Mouse (Mus musculus): ENCODE measurements around the gene Iqck. TPM values are rescaled to one million over a fixed set of nuclear protein-coding genes. Genes with fewer than 3 reads are reported as not detected.

Gene Iqck
- polyA plus RNA-seq, 1 experiment from 2014 or later, result 0.68 TPM

- no peak for ATAC-seq
- H3K9me3 ChIP-seq (replicated peaks), result no peaks in the 10 kb centered on the region
- WGBS (ENCODE audit: insufficient replicate concordance), result 71% methylated on average over 4 of the region's 4 CpGs
Observed at GRCm38 (mm10) chr7:118986369-118986768, 130.8 kb downstream of the Iqck start.

GRCm38 (mm10) chr7:118989275-118989856 is 133.8 kb downstream of the Iqck start:
- H3K27ac ChIP-seq, result no peak overlapping the region
- no peaks in the 10 kb centered on the region for H3K9me3 ChIP-seq (replicated peaks)
- H3K4me1 ChIP-seq, result peaks cover 3% of the 10 kb centered on the region; the same call in 1 of the 2 replicates
- WGBS (ENCODE audit: insufficient replicate concordance), result 51% methylated on average over 5 of the region's 5 CpGs
- H3K4me2 ChIP-seq, result no peak overlapping the region
- H3K9ac ChIP-seq, result no peak overlapping the region
- no peaks in the 10 kb centered on the region for H3K36me3 ChIP-seq
- no peak overlapping the region for H3K4me3 ChIP-seq
- no peak for ATAC-seq
- H3K27me3 ChIP-seq (replicated peaks), result peaks cover 28% of the 10 kb centered on the region

More at GRCm38 (mm10) chr7:118986369-118986768, 130.8 kb downstream of the Iqck start:
- H3K4me2 ChIP-seq, result no peak overlapping the region
- no peak overlapping the region for H3K9ac ChIP-seq
- no peak overlapping the region for H3K4me3 ChIP-seq
- no peak overlapping the region for H3K27ac ChIP-seq
- no peaks in the 10 kb centered on the region for H3K36me3 ChIP-seq
- no peaks in the 10 kb centered on the region for H3K27me3 ChIP-seq (replicated peaks)
- H3K4me1 ChIP-seq, result no peaks in the 10 kb centered on the region

- WGBS (ENCODE audit: insufficient replicate concordance), result 68% methylated on average over 6 of the region's 6 CpGs
Observed at GRCm38 (mm10) chr7:118990282-118990681, 134.7 kb downstream of the Iqck start.

GRCm38 (mm10) chr7:118991341-118991884 is 135.9 kb downstream of the Iqck start:
- H3K4me2 ChIP-seq, result no peak overlapping the region
- no peak overlapping the region for H3K9ac ChIP-seq
- H3K36me3 ChIP-seq, result no peaks in the 10 kb centered on the region
- ATAC-seq, result no peak
- peaks cover 49% of the 10 kb centered on the region for H3K27me3 ChIP-seq (replicated peaks)
- H3K27ac ChIP-seq, result no peak overlapping the region
- H3K9me3 ChIP-seq (replicated peaks), result no peaks in the 10 kb centered on the region
- peaks cover 17% of the 10 kb centered on the region for H3K4me1 ChIP-seq
- H3K4me3 ChIP-seq, result no peak overlapping the region
- WGBS (ENCODE audit: insufficient replicate concordance), result 33% methylated on average over 4 of the region's 4 CpGs

More at GRCm38 (mm10) chr7:118990282-118990681, 134.7 kb downstream of the Iqck start:
- Histone ChIP-seq H3K27ac (no peak overlapping the region), H3K9me3 (replicated peaks) (no peaks in the 10 kb centered on the region), H3K9ac (no peak overlapping the region), H3K4me2 (no peak overlapping the region), H3K36me3 (no peaks in the 10 kb centered on the region), H3K4me1 (peaks cover 13% of the 10 kb centered on the region), H3K4me3 (no peak overlapping the region), H3K27me3 (replicated peaks) (peaks cover 37% of the 10 kb centered on the region)
- no peak for ATAC-seq

GRCm38 (mm10) chr7:118992080-118992560 is 136.6 kb downstream of the Iqck start:
- Histone ChIP-seq H3K9ac (no peak overlapping the region), H3K4me2 (no peak overlapping the region), H3K27me3 (replicated peaks) (peaks cover 52% of the 10 kb centered on the region), H3K4me3 (no peak overlapping the region), H3K4me1 (peaks cover 17% of the 10 kb centered on the region), H3K27ac (no peak overlapping the region), H3K9me3 (replicated peaks) (no peaks in the 10 kb centered on the region), H3K36me3 (no peaks in the 10 kb centered on the region)
- WGBS (ENCODE audit: insufficient replicate concordance), result 31% methylated on average over 6 of the region's 6 CpGs
- no peak for ATAC-seq

GRCm38 (mm10) chr7:118992623-118993405 is 137.3 kb downstream of the Iqck start:
- H3K9me3 ChIP-seq (replicated peaks), result no peaks in the 10 kb centered on the region
- H3K9ac ChIP-seq, result no peak overlapping the region
- H3K4me1 ChIP-seq, result peaks cover 17% of the 10 kb centered on the region
- H3K27me3 ChIP-seq (replicated peaks), result peaks cover 54% of the 10 kb centered on the region
- ATAC-seq, result no peak
- 37% methylated on average over 13 of the region's 13 CpGs for WGBS (ENCODE audit: insufficient replicate concordance)
- H3K4me2 ChIP-seq, result peak overlapping the region; percentile 71
- no peaks in the 10 kb centered on the region for H3K36me3 ChIP-seq
- no peak overlapping the region for H3K4me3 ChIP-seq
- no peak overlapping the region for H3K27ac ChIP-seq

GRCm38 (mm10) chr7:118993597-118994230 is 138.2 kb downstream of the Iqck start:
- H3K36me3 ChIP-seq, result no peaks in the 10 kb centered on the region
- ATAC-seq, result no peak
- WGBS (ENCODE audit: insufficient replicate concordance), result 5% methylated on average over 26 of the region's 26 CpGs
- H3K9ac ChIP-seq, result peak overlapping the region; percentile 46; the same call in 1 of the 2 replicates
- H3K27ac ChIP-seq, result no peak overlapping the region
- peaks cover 59% of the 10 kb centered on the region for H3K27me3 ChIP-seq (replicated peaks)
- H3K9me3 ChIP-seq (replicated peaks), result no peaks in the 10 kb centered on the region
- H3K4me3 ChIP-seq, result peak overlapping the region; percentile 49
- H3K4me1 ChIP-seq, result peaks cover 17% of the 10 kb centered on the region
- H3K4me2 ChIP-seq, result peak overlapping the region; percentile 71

- peak; percentile 18; the same call in 1 of the 2 replicates for ATAC-seq
- WGBS (ENCODE audit: insufficient replicate concordance), result 3% methylated on average over 21 of the region's 21 CpGs
- H3K9ac ChIP-seq, result peak overlapping the region; percentile 53
Observed at GRCm38 (mm10) chr7:118994231-118994842, 138.8 kb downstream of the Iqck start.

GRCm38 (mm10) chr7:118995007-118995406 is 139.5 kb downstream of the Iqck start, which contains the start of gene Gprc5b:
Gprc5b (minus strand) TSS chr7:118995211.
- no peaks in the 10 kb centered on the region for H3K9me3 ChIP-seq (replicated peaks)
- peak within 1 kb of the TSS; percentile 53 for H3K9ac ChIP-seq
- H3K27ac ChIP-seq, result no peak within 1 kb of the TSS
- H3K4me2 ChIP-seq, result peak within 1 kb of the TSS; percentile 71
- H3K36me3 ChIP-seq, result no peaks in the 10 kb centered on the region
- peaks cover 59% of the 10 kb centered on the region for H3K27me3 ChIP-seq (replicated peaks)
- H3K4me3 ChIP-seq, result peak within 1 kb of the TSS; percentile 49
- peak; percentile 78 for ATAC-seq
- H3K4me1 ChIP-seq, result peaks cover 17% of the 10 kb centered on the region
- WGBS (ENCODE audit: insufficient replicate concordance), result 1% methylated on average over 43 of the region's 44 CpGs

More at GRCm38 (mm10) chr7:118994231-118994842, 138.8 kb downstream of the Iqck start:
- no peaks in the 10 kb centered on the region for H3K36me3 ChIP-seq
- H3K27ac ChIP-seq, result no peak overlapping the region
- H3K9me3 ChIP-seq (replicated peaks), result no peaks in the 10 kb centered on the region
- H3K4me3 ChIP-seq, result peak overlapping the region; percentile 49
- peak overlapping the region; percentile 71 for H3K4me2 ChIP-seq
- H3K4me1 ChIP-seq, result peaks cover 17% of the 10 kb centered on the region
- H3K27me3 ChIP-seq (replicated peaks), result peaks cover 59% of the 10 kb centered on the region

GRCm38 (mm10) chr7:118995671-118996070 is 140.1 kb downstream of the Iqck start:
- Histone ChIP-seq H3K4me1 (peaks cover 17% of the 10 kb centered on the region), H3K27ac (no peak overlapping the region), H3K9ac (no peak overlapping the region), H3K4me2 (peak overlapping the region; percentile 71), H3K27me3 (replicated peaks) (peaks cover 59% of the 10 kb centered on the region), H3K9me3 (replicated peaks) (no peaks in the 10 kb centered on the region), H3K36me3 (no peaks in the 10 kb centered on the region), H3K4me3 (no peak overlapping the region)
- ATAC-seq, result peak; percentile 12
- WGBS (ENCODE audit: insufficient replicate concordance), result 18% methylated on average over 14 of the region's 14 CpGs

GRCm38 (mm10) chr7:118996137-118996837 is 140.7 kb downstream of the Iqck start:
- ATAC-seq, result peak; percentile 26; the same call in 1 of the 2 replicates
- WGBS (ENCODE audit: insufficient replicate concordance), result 8% methylated on average over 13 of the region's 13 CpGs
- peaks cover 17% of the 10 kb centered on the region for H3K4me1 ChIP-seq
- no peak overlapping the region for H3K4me2 ChIP-seq
- H3K9ac ChIP-seq, result no peak overlapping the region
- H3K27me3 ChIP-seq (replicated peaks), result peaks cover 59% of the 10 kb centered on the region
- no peak overlapping the region for H3K27ac ChIP-seq
- H3K36me3 ChIP-seq, result no peaks in the 10 kb centered on the region
- H3K9me3 ChIP-seq (replicated peaks), result no peaks in the 10 kb centered on the region
- no peak overlapping the region for H3K4me3 ChIP-seq
